Mouse (Mus musculus) E14TG2a.4 (cell line): Measurements from ENCODE around the gene Ptpn21.

Experiments used
- H3K27me3 ChIP-seq: 2 replicates; pipeline ENCODE4 v1.6.1; 2014; ENCODE audit warnings: low read length, control low read depth; ENCODE audit not compliant: insufficient read depth
- H3K36me3 ChIP-seq: 2 replicates; pipeline ENCODE4 v1.6.1; 2014; ENCODE audit warnings: low read length, control low read depth; ENCODE audit not compliant: insufficient read depth
- H3K4me1 ChIP-seq: replicated peaks from 2 replicates; pipeline ENCODE4 v1.6.1; 2014; ENCODE audit warnings: low read depth, low read length, control low read depth
- H3K4me3 ChIP-seq: replicated peaks from 2 replicates; pipeline ENCODE4 v1.5.1; 2014; ENCODE audit warnings: mild to moderate bottlenecking, low read length
- H3K9me3 ChIP-seq: 2 replicates; pipeline ENCODE4 v1.6.1; 2014; ENCODE audit warnings: low read length, control low read depth
- CTCF ChIP-seq: conservative IDR thresholded peaks from 2 replicates; pipeline ENCODE4 v1.5.1; 2014; ENCODE audit warnings: low read length
- NANOG ChIP-seq: IDR thresholded peaks from 2 replicates; pipeline ENCODE4 v1.6.1; 2014; ENCODE audit warnings: borderline replicate concordance, low read length, mixed read lengths
- POU5F1 ChIP-seq: IDR thresholded peaks from 2 replicates; pipeline ENCODE4 v1.6.1; 2014; ENCODE audit warnings: low read length, borderline replicate concordance

Gene Ptpn21

DNA sequence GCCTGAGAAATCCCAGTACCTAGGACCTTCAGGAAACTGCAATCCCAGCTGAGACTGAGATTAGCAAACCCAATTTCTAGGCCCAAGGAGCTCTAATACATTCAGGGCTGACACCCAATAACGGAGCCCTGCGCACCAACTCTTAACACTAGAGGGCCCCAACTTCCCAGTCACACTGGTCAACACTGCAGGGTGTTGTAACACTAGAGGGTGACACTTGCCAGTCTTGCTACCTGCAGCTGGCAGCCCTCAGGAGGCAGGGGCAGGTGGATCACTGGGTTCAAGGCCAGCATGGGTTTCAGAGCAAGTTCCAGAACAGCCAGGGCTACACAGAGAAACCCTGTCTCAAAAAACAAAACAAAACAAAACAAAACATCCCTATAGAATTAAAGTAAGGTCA, 8.9 kb upstream of the Ptpn21 start:
- peaks cover 4% of the 10 kb centered on the region; the same call in 1 of the 2 replicates for H3K27me3 ChIP-seq
- H3K4me3 ChIP-seq = peak overlapping the region; percentile 23; the same call in 1 of the 2 replicates
- peaks cover 21% of the 10 kb centered on the region for H3K36me3 ChIP-seq
- TF ChIP-seq CTCF (peak; percentile 66), NANOG (no peak)
- no peaks in the 10 kb centered on the region for H3K9me3 ChIP-seq
- H3K4me1 ChIP-seq = peaks cover 28% of the 10 kb centered on the region

- H3K4me3 ChIP-seq = no peak overlapping the region
- TF ChIP-seq CTCF = no peak
- TF ChIP-seq NANOG = no peak
- no peak for TF ChIP-seq POU5F1
- H3K4me1 ChIP-seq = peaks cover 28% of the 10 kb centered on the region
- H3K9me3 ChIP-seq = no peaks in the 10 kb centered on the region
- peaks cover 16% of the 10 kb centered on the region for H3K36me3 ChIP-seq
- peaks cover 6% of the 10 kb centered on the region; the same call in 1 of the 2 replicates for H3K27me3 ChIP-seq
Observed at GRCm38 (mm10) chr12:98745626-98746025, 8.4 kb upstream of the Ptpn21 start.

GRCm38 (mm10) chr12:98741011-98741501, 3.9 kb upstream of the Ptpn21 start:
- Histone ChIP-seq H3K4me3 (no peak overlapping the region), H3K27me3 (peaks cover 25% of the 10 kb centered on the region)
- TF ChIP-seq POU5F1 = no peak
- TF ChIP-seq CTCF = no peak
- no peak for TF ChIP-seq NANOG

DNA sequence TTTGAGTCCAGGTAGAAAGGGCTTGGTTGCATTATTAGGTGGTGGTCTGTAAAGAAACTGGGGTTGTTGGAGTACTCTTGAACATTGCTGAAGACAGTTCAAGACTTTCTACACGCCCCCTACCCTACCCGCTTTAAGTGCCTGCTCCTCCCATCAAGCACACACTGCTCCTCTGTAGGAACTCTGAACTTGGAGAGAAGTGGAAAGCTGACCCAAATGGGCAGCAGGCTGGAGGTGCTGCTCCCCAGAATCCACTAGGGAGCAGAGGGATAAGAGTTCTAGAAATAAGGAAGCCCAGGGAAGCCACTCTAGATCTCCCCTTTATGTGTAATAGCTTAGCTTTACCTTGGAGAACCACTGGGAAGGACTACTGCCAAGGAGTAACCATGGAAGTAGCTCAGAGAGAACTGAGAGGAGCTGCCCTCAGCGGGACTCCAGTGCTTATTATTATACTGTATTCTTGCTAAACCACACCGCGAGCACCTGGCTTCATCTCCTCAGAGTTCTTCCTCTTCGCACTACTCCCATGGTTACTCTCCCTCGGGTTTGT, 671 bp upstream of the Ptpn21 start:
- peak overlapping the region; percentile 81 for H3K4me3 ChIP-seq
- no peaks in the 10 kb centered on the region for H3K36me3 ChIP-seq
- H3K9me3 ChIP-seq = no peaks in the 10 kb centered on the region
- peaks cover 25% of the 10 kb centered on the region for H3K27me3 ChIP-seq
- H3K4me1 ChIP-seq = peaks cover 43% of the 10 kb centered on the region
- no peak for TF ChIP-seq CTCF
- no peak for TF ChIP-seq POU5F1
- TF ChIP-seq NANOG = no peak

More at GRCm38 (mm10) chr12:98741011-98741501, 3.9 kb upstream of the Ptpn21 start:
- Histone ChIP-seq H3K9me3 (no peaks in the 10 kb centered on the region), H3K36me3 (no peaks in the 10 kb centered on the region), H3K4me1 (peaks cover 26% of the 10 kb centered on the region)

- H3K9me3 ChIP-seq = no peaks in the 10 kb centered on the region
- H3K4me1 ChIP-seq = peaks cover 46% of the 10 kb centered on the region
- H3K4me3 ChIP-seq = peak overlapping the region; percentile 76
- peaks cover 17% of the 10 kb centered on the region for H3K27me3 ChIP-seq
- TF ChIP-seq CTCF (no peak), NANOG (no peak), POU5F1 (no peak)
- 0 out of 2 replicates have a peak, but pooled peaks cover 6% of the 10 kb centered on the region for H3K36me3 ChIP-seq
Observed at GRCm38 (mm10) chr12:98734880-98735801, 2.1 kb downstream of the Ptpn21 start.

- TF ChIP-seq NANOG = no peak
- TF ChIP-seq CTCF = no peak
- no peak for TF ChIP-seq POU5F1
- Histone ChIP-seq H3K4me3 (peak overlapping the region; percentile 76), H3K36me3 (0 out of 2 replicates have a peak, but pooled peaks cover 6% of the 10 kb centered on the region), H3K27me3 (peaks cover 13% of the 10 kb centered on the region; the same call in 1 of the 2 replicates), H3K4me1 (peaks cover 46% of the 10 kb centered on the region), H3K9me3 (no peaks in the 10 kb centered on the region)
Observed at GRCm38 (mm10) chr12:98734246-98734879, 2.8 kb downstream of the Ptpn21 start.

GRCm38 (mm10) chr12:98733776-98734175, 3.4 kb downstream of the Ptpn21 start:
- Histone ChIP-seq H3K4me1 (peaks cover 46% of the 10 kb centered on the region), H3K36me3 (0 out of 2 replicates have a peak, but pooled peaks cover 6% of the 10 kb centered on the region), H3K4me3 (peak overlapping the region; percentile 76), H3K9me3 (no peaks in the 10 kb centered on the region), H3K27me3 (peaks cover 10% of the 10 kb centered on the region; the same call in 1 of the 2 replicates)
- TF ChIP-seq CTCF (no peak), NANOG (no peak), POU5F1 (no peak)

DNA sequence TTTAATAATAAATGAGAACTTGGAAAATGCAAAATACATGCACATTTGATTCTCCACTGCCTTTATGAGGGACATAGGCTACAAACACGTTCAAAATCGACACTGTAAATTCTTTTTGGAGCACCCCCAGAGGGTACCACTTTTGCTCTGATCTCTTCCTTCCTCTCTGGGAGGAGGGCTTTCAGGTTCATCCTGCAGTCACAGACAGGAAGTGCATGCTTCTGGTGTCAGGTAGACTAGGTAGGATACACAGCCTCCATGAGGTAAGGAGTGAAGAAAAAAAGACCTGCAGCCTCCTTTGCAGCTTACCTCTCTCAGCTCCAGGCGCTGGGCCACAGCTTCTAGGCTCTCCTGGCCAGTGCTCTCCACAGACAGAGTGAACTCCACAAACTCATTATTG, 4.0 kb downstream of the Ptpn21 start:
- Histone ChIP-seq H3K4me1 (peaks cover 40% of the 10 kb centered on the region), H3K9me3 (no peaks in the 10 kb centered on the region), H3K27me3 (peaks cover 5% of the 10 kb centered on the region; the same call in 1 of the 2 replicates), H3K36me3 (0 out of 2 replicates have a peak, but pooled peaks cover 6% of the 10 kb centered on the region), H3K4me3 (peak overlapping the region; percentile 76)
- no peak for TF ChIP-seq NANOG
- TF ChIP-seq POU5F1 = no peak
- TF ChIP-seq CTCF = no peak
